Mouse (Mus musculus): ENCODE results near the gene Tmed8.
"Not testable (repeated sequence)": the region's sequence is repeated elsewhere in the genome, so short reads cannot be mapped to it uniquely, and the experiment has no call there.

Gene Tmed8

GRCm38 (mm10) chr12:87160310-87160709, 39.9 kb downstream of the Tmed8 start:
- CTCF ChIA-PET: no interaction called here

- CTCF ChIA-PET: no interaction called here
Measured at GRCm38 (mm10) chr12:87158099-87158498, 42.2 kb downstream of the Tmed8 start.

- CTCF ChIA-PET: no interaction called here
Measured at GRCm38 (mm10) chr12:87157361-87157760, 42.9 kb downstream of the Tmed8 start.

- CTCF ChIA-PET: not testable (repeated sequence)
Measured at GRCm38 (mm10) chr12:87154448-87154847, 45.8 kb downstream of the Tmed8 start.

- CTCF ChIA-PET: no interaction called here
Measured at GRCm38 (mm10) chr12:87149471-87149870, 50.8 kb downstream of the Tmed8 start.

- CTCF ChIA-PET: no interaction called here
Measured at GRCm38 (mm10) chr12:87148136-87148535, 52.1 kb downstream of the Tmed8 start.

- CTCF ChIA-PET: interaction anchor here (0.6 to 0.8 kb wide), 2 partner anchors 15 to 289 kb away, joined by 3 to 4 read pairs; no protein-coding TSS in a partner anchor
Measured at GRCm38 (mm10) chr12:87147395-87148089, 52.7 kb downstream of the Tmed8 start, which contains the start of gene Pomt2. Gene Pomt2, minus strand, starts transcription at chr12:87147968.

GRCm38 (mm10) chr12:87146966-87147365, 53.3 kb downstream of the Tmed8 start, which contains the start of gene Gstz1:
Gene Gstz1, plus strand, starts transcription at chr12:87147165.
- CTCF ChIA-PET: interaction anchor here (0.8 to 1.0 kb wide), 2 partner anchors 15 to 296 kb away, joined by 3 to 4 read pairs; no protein-coding TSS in a partner anchor

- CTCF ChIA-PET: interaction anchor here (0.6 kb wide), 1 partner anchor 119 kb away, joined by 10 read pairs; no protein-coding TSS in a partner anchor
Measured at GRCm38 (mm10) chr12:87142156-87142555, 58.1 kb downstream of the Tmed8 start.

- CTCF ChIA-PET: no interaction called here
Measured at GRCm38 (mm10) chr12:87138768-87139167, 61.5 kb downstream of the Tmed8 start.

- CTCF ChIA-PET: no interaction called here
Measured at GRCm38 (mm10) chr12:87138342-87138701, 61.9 kb downstream of the Tmed8 start.

- CTCF ChIA-PET: no interaction called here
Measured at GRCm38 (mm10) chr12:87137439-87138341, 62.6 kb downstream of the Tmed8 start.

- CTCF ChIA-PET: interaction anchor here (0.7 to 1.1 kb wide), 2 partner anchors 15 to 194 kb away, joined by 3 read pairs; partner anchors contain the start of gene Pomt2
Measured at GRCm38 (mm10) chr12:87132784-87133183, 67.5 kb downstream of the Tmed8 start.

- CTCF ChIA-PET: interaction anchor here (1.1 kb wide), 1 partner anchor 15 kb away, joined by 3 read pairs; the partner anchor contains the start of gene Pomt2
Measured at GRCm38 (mm10) chr12:87132210-87132609, 68.0 kb downstream of the Tmed8 start.

GRCm38 (mm10) chr12:87131619-87132018, 68.6 kb downstream of the Tmed8 start:
- CTCF ChIA-PET: interaction anchor here (1.1 kb wide), 1 partner anchor 16 kb away, joined by 3 read pairs; the partner anchor contains the start of gene Pomt2

GRCm38 (mm10) chr12:87131181-87131580, 69.1 kb downstream of the Tmed8 start:
- CTCF ChIA-PET: no interaction called here

- CTCF ChIA-PET: no interaction called here
Measured at GRCm38 (mm10) chr12:87130224-87130623, 70.0 kb downstream of the Tmed8 start.

- CTCF ChIA-PET: no interaction called here
Measured at GRCm38 (mm10) chr12:87127256-87127655, 73.0 kb downstream of the Tmed8 start.

- CTCF ChIA-PET: no interaction called here
Measured at GRCm38 (mm10) chr12:87121918-87122589, 78.2 kb downstream of the Tmed8 start.

Data from spleen, embryonic (tissue).